Mouse (Mus musculus) E14TG2a.4 (cell line): ENCODE measurements at regions not wholly inside any gene's neighbourhood (a gene's known extent, or its start where the extent isn't known, plus 50 kb on each side); places are given as distances from the start of the nearest gene placed in this dataset.

Experiments
- CTCF ChIP-seq: conservative IDR thresholded peaks from 2 replicates; pipeline ENCODE4 v1.5.1; 2014; ENCODE audit warnings: low read length
- POU5F1 ChIP-seq: IDR thresholded peaks from 2 replicates; pipeline ENCODE4 v1.6.1; 2014; ENCODE audit warnings: low read length, borderline replicate concordance

DNA sequence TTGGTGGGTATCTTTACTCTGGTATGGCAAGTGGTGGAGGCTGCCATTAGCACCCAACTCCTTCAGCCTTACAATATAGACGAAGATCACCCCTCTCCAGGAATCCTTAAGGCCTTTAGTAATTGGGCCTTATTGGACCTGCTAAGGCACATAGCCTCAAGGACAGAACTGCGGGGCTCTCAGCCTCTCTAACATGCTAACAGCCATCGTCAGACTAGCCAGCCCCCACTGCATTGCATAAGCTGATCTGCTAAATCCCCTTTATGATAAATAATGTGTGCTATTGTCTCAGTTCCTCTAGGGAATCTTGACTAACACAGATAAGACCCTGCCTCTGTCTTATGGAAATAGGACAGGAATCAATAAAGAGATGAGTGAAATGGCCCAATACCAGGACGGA lies 95.7 kb upstream of the H2afz start:
- TF ChIP-seq CTCF (no peak), POU5F1 (no peak)
